Mouse (Mus musculus) fat pad, adult 2 months (tissue): ENCODE measurements around the gene Nyap1.
A peak's percentile ranks its signal among the peaks of the same experiment; 100 is the strongest.
"Not testable (repeated sequence)": the region's sequence is repeated elsewhere in the genome, so short reads cannot be mapped to it uniquely, and the experiment has no call there.

Experiments used
- DNase-seq: peaks from one replicate; pipeline ENCODE4 v3.0.0-alpha.2; 2011; ENCODE audit warnings: low read depth, low spot score; ENCODE audit errors: extremely low read depth

Nyap1 gene

DNA sequence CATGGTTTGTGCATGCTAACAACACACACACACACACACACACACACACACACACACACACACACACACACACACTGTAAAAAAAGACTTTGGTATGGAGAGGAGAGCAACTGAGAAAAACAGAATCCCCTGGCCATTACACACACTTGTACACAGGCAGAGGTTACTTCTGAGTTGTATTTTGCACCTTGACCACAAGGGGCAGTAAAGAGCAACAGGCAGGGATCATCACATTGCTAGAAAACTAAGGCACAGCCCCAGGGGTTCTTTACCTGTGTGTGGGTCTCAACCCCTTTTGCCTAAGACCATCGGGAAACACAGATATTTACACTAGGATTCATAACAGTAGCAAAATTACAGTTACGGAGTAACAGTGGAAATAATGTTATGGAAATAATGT lies 29.3 kb upstream of the Nyap1 start:
- no peak for DNase-seq

- DNase-seq: no peak
Observed at GRCm38 (mm10) chr5:137768475-137768874, 27.1 kb upstream of the Nyap1 start.

DNA sequence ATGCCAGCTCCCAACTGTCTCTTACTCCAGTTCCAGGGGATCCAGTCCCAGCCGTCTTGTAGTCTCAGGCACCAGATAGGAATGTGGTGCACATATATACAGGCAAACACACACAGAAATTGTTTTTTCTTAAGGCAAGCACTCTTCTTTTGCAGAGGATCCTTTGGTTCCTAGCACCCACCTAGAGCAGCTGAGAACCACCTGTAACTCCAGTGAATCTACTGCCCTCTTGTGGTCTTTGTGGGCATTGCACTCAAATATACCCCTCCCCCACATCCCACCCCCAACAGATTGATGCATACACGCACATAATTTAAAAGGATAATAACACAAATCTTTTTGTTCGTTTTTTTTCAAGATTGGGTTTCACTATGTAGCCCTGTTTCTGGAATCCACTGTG lies 24.9 kb upstream of the Nyap1 start:
- no peak for DNase-seq

DNA sequence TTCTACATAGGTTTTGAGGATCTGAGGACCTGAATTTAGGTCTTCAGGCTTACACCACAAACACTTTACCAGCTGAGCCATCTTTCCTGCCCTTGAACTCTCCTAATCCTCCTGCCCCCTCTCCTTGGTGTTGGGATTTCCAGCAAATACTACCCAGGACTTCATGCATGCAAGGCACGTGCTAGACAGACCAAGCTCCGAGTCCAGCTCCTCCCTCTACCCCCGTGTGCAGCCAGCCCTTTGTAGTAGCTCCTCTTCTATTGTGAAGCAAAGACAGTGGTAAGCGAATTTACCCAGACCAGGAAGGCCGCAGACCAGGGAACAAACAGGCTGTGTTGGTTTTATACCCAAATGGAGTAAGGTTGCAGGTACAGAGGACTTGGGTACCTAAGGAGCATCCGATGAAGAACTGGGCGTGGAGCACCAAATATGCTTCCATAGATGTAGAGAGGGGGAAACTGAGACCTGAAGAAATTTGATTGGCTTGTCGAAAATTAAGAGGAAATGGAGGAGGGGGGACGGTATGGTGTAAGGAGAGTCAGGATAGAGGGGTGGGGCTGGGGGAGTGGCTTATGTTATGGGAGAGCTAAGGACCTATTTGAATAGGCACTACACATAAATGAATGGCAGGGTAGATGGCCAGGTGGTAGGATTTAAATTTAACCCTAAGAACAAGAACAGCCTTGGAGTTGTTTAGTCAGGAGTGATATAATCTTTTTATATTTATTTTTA lies 23.4 kb upstream of the Nyap1 start:
- DNase-seq: no peak

DNA sequence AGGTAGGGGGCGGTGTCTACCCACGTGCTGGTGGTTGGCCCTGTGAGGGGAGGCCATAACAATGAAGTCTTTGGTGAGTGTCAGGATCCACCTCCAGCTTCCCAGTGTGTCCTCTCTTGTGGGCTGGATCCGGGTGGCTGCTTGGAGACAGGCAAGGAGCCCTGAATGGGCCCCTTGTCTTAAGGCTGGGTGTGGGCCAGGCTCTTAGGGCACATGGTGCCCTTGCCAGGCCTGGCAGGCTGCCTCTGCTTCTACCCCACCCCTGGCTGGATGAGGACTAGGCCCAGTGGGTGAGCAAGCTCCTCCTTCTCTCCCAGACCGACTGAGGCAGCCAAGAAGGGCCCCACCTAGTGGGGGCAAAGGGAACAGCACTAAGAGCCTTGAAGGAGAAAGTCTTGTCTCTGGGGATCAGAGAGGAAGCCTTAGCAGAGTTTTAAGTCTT lies 18.6 kb upstream of the Nyap1 start:
- DNase-seq: peak; percentile 83

DNA sequence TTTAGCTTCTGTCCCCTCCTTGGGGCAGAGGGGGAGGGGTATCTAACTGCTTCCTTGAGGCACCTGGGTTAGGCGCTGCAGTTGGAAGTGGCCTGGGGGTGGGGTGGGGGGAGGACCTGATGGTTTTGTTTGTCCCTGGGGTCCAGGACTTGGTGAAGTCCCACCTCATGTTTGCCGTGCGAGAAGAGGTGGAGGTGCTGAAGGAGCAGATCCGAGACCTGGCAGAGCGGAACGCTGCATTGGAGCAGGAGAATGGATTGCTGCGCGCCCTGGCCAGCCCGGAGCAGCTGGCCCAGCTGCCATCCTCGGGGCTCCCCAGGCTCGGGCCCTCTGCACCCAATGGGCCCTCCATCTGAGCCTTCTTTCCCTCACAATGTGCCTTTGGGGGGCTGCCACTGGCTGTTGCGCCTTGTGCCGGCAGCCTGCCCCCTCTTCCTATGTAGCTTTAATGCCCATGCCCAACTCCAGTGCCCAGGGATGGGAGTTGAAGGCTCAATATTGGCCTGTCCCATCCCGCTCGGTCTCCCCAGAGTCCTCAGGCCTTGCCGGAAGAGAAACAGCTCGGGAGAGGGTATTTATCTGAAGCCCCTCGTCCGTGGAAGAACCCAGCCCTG lies 17.6 kb upstream of the Nyap1 start:
- no peak for DNase-seq

DNA sequence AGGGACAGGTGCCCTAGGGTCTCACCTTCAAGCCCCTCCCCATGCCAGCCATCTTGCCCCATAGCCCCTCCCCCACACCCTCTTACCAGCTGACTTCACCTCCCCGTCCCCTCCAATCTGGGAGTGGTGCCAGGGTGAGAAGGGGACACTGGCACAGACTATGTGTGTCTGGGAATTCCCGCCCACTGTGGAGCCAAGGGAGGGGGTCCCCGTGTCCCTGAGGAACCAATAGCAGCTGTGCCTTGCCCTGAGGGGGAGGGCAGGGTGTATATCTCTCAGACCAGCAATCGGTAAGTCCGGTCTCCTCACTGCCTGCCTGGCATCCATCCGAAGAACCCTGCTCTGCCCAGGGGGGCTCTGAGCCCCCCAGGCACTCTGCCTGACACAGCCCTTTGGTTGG lies 16.5 kb upstream of the Nyap1 start:
- DNase-seq: no peak

DNA sequence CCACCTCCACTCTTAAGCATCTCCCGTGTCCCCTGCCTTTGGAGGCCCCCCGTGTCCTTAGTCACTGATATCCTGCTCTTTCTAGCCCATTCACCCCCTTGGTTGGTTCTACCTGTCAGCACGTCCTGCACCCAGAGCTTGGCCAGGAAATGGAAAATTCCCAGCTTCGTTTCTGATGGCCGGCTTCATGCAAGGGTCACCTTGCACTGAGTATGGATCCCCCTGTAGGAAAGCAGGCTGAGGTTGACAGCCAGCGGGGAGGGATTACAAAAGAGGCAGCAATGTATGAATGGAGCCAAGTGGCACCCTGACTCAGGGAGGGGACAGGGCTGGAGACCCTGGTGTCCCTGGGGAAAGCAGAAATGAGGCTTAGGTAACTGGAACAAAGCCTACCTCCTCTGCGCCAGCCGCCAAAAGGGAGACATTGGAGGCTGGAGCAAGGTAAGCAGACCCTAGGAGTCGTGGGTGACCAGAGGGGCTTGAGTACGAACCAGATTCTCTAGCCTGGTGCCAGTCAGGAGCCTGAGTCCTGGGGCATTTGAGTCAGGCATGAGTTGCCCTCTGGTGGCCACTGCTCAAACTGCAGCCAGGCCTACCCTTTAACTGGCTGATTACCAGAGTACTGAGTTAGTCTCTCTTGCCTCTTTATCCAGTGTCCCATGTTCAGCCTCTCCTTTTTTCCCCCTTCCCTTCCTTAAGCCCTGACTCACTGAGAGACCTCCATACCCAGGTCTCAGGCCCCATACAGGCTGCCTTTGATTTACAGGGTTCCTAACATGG lies 15.7 kb upstream of the Nyap1 start:
- DNase-seq: no peak

GRCm38 (mm10) chr5:137756106-137756505 lies 14.7 kb upstream of the Nyap1 start:
- DNase-seq: no peak

DNA sequence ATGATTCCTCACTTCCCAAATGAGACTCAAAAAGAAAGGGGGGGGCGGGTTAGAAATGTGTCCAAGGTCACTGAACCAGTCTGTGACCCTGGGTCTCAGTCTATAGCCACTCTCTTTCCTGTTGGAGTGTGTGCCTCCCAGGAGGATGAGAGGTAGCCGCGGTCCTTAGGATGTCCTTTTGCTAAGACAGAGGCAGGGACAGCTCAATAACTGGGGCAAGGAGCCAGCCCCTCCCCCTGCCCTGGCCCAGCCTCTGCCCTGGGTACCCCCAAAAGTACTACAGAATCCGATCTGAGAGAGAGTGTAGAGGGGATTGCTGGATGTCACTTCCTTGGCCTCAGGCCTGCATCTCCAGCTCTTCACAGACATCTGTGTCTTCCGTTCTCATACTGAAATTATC lies 14.0 kb upstream of the Nyap1 start:
- DNase-seq: no peak

DNA sequence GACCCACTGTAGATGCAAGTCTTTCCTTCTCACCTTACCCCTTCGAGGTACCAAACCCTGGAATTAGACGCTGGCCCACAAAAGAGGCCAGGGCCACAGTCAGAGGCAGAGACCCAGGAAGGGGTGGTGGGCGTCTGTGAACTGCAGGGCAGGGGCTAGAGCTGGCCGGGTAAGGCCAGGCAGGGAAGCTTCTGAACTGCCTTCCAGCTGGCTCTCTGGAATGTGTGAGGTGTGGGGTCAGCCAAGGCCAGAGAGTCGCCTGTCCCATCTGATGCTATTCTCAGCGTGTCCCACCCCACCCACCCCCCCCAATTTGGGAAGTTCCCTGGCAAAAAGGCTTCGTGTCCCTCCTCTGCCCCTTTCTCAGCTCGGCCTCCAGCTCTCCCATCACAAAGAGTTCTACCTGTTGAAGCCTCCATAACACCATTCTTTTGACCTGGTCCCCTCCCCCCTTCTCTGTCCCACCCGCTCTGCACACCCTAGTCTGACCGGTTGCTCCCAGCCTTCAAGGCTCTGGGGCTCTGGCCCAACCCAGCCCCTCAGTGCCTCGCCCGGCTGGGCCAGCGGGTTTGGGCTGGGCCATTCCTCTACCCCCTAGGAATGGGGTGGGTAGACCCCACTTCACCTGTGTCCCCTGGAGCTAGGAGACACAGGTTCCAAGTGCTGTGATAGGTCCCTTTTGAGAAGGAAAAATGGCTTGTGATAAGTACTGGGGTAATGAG lies 11.9 kb upstream of the Nyap1 start:
- no peak for DNase-seq

GRCm38 (mm10) chr5:137751988-137752387 lies 10.6 kb upstream of the Nyap1 start:
- DNase-seq: no peak

DNA sequence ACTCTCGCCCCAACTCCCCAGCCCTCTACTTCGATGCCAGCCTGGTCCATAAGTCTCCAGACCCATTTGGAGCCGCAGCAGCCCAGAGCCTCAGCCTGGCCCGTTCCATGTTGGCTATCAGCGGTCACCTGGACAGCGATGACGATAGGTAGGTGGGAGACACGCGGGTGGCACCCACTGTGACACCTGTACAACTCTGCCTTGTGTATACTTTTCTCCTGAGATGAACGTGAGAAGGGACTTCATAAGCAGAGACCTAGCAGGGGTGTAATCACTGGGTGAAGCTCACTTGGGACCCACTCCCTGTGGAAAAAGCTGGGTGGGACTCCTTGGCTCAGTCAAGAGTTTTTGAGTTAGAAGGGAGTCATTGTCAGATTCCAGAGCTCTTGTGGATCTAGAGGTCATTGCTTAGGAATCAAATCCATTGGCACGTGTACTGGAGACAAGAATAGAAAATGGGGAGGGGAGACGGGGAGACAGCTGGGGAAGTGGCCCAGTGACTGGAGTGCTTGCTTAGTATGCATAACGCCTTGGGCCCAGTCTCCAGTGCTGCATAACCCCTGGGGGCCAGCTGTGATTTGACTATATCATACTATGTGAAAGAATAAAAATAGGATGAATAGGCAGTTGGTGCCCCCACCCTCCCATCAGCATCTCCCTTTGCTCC lies 9.9 kb upstream of the Nyap1 start:
- DNase-seq: no peak

- DNase-seq: not testable (repeated sequence)
Observed at GRCm38 (mm10) chr5:137750212-137750611, 8.8 kb upstream of the Nyap1 start.

DNA sequence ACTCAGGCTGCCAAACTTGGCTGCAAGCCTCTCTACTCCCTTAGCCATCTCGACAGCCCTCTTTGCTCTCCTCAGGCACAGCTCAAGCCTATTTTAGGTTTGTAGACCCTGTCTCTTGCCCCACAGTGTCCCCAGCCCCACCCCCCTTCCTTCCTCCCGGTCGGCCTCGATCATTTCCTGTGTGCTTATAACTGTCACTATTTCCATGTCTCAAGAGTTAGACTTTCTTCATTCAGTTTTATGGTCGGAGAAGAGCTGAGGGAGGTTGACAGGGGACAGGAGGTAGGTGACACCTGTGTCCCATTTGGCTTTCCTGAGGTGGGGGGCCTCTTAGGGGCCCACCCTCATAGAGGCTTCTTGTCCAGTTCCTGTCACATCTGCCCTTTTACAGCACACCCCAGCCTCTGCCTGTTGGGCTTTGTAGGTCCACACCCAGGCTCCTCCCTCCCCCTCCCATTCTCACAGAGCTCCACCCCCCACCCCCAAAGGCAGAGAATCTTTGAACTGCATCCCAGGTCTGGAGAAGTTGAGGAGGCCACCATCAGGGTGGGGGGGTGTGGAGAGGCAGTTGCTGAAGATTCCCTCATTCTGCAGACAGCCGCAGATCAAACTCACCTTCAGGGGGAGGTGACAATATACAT lies 7.9 kb upstream of the Nyap1 start:
- no peak for DNase-seq

- no peak for DNase-seq
Observed at GRCm38 (mm10) chr5:137748130-137748770, 6.8 kb upstream of the Nyap1 start.

- no peak for DNase-seq
Observed at GRCm38 (mm10) chr5:137747326-137747961, 6.0 kb upstream of the Nyap1 start.

- DNase-seq: no peak
Observed at GRCm38 (mm10) chr5:137746851-137747325, 5.5 kb upstream of the Nyap1 start.

DNA sequence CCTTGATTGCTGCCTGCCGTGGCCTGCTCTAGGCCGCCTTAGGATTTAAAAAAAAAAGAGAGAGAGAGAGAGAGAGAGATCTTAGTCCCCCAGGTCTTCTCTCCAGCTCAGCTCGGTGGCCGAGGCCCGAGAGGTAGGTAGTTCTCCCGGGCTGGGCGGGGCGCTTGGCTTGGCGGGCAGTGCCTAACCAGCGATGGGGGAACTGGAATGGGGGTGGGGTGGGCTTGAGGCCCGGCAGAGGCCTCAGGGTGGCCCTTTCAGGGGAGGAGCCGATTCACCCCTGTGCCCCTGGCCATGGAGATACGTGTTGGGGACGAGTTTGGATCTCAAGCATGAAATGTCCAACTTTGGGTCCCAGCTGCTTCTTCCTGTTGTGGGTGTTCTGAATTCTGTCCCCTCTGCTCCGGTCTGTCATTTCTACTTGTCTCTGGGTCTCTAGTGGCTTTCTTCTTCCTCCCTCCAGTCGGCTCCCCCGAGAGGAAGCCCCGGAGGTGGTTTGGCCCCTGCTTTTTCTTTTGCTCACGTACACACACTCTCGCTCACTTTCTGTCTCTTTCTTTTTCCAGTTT lies 5.0 kb upstream of the Nyap1 start:
- no peak for DNase-seq
